Mouse (Mus musculus) liver, adult 10 weeks (tissue): ENCODE results near the gene Vamp3. TPM values are rescaled to one million over a fixed set of nuclear protein-coding genes. Genes with fewer than 3 reads are reported as not detected.

Experiments
- polyA plus RNA-seq: library from polyadenylated mRNA; stranded (reverse); fragments of 350-450 nt; fragmentation: Illumina TruSeq; extraction: RNeasy Lipid Tissue Mini Kit (QIAGEN cat#74804); gene quantifications from one replicate; pipeline ENCODE4 v1.2.3, GENCODE M21; 2014; ENCODE audit warnings: low read depth, low replicate concordance

The Vamp3 gene
- polyA plus RNA-seq, result 21.6 TPM

DNA sequence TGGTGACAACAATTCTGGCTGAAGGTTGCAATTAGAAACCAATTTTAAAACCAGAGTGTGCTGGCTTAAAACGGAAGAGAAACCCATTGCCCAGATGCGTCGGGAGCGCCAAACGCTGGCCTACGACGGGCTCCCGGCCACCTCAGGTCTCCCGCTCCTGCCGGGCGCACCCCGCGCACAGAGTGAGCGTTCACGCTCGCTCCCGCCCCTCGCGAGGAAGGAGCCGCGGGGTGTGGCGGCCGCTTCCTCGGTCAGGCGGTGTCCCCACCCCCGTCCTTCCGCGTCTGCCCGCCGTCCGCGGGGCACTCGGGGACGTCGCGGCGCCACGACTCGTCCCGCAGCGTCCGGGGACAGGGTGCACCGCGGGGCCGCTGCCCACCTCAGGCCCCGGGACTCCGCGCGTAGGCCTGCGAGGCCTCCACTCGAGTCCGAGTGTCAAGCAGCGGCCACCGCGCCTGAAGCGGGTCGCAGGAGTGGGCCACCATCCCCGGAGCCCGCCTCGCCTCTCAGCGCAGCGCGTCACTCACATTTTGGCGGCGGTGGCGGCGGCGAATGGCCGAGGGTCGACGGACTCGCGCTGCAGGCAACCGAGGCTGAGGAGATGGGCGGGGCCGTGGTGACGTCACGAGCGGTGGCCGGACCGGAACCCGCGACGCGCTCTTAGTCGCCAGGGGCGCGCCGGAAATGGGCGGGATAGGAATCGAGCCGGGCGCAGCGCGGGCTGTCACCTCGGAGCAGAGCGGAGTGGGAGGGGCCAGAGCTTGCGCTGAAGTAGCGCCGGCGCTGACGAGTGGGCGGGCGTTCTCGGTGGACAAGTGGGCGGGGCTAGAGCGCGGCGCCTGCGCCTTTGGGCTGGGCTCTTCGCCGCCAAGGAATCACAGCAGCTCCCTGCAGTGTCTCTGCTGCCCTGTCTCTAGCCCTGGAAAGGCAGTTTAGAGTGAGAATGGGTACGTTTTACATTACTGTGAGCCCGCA is at the start of gene Vamp3:
Vamp3 (minus strand) TSS at position 617 of the 975 bp plus-strand sequence.

DNA sequence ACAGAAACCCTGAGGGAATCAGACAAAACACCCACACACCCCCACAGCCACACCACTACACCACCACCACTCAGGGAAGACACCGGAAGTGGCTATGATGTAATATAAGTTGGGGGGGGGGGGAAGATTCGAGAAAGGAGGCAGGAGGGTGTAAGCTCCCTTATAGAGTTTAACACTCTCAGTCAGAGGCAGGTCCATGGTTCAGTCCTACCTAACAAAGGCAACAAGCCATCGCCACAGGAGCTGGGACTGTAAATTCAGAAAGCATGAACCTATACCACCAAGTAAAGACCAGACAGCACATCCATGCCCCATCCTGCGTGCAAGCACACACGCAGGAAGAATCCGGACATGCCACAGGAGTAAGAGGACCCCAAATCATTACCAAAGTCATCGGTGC is 31.5 kb upstream of the Vamp3 start, which contains the start of gene Gm13090:
Gm13090 (plus strand) TSS at position 301 of the 400 bp plus-strand sequence.

DNA sequence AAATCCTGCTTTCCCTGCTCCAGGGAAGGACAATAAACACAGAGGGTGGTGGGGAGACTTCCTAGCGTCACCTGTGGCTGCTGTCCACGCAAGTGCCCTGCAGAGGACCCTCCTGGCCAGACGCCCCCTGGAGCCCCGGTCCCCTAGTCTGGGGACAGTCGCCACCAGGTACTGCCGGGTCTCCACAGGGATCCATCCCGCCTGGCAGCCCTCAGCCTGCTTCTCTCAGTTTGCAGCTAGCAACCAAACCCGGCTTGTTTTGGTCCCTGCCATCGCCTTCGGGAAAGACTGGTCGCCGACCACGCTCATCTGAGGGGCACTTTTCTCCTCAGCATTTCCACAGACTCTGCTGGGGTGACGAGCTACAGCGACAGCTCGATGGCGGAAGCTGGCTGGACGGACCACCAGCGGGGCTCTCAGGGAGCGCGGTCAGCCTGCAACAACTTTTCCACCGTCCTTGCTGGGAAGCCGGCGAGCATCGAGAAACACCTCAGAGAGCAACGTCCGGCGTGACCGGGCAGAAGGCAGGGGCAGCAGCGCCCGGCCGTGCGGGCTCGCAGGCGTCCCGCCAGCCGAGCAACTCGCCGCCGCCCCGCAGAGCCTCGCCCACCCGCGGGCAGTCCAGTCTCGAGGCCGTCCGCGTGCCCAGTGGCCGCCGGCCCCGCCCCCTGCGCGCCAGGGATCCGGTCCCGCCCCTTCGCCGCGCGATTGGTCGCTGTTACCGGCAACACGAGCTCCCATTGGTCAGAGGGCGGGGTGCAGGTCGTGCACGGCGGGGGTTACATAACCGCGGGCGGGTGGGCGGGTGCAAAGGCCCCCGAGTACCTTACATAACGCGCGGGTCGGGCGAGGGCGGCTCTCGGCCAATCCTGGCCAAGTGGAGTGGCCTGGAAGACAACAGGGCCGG is 13.5 kb downstream of the Vamp3 start, which contains the start of gene Per3:
Per3 (minus strand) TSS at position 629 of the 907 bp plus-strand sequence.

Other genes with a start within 250 kb of the Vamp3 start
- 670 TPM for gene Errfi1, start 204.0 kb downstream of the Vamp3 start, polyA plus RNA-seq
- 63.4 TPM for gene Park7, start 143.5 kb downstream of the Vamp3 start, polyA plus RNA-seq
- gene Tnfrsf9, start 143.4 kb downstream of the Vamp3 start, polyA plus RNA-seq, result not detected
- gene Uts2, start 60.9 kb downstream of the Vamp3 start, polyA plus RNA-seq, result not detected
- 1.2 TPM for gene Per3, start 13.3 kb downstream of the Vamp3 start, polyA plus RNA-seq
- gene Gm13090, start 31.6 kb upstream of the Vamp3 start, polyA plus RNA-seq, result not detected